Comparison of ENCODE assay signal across 8 mouse cellular contexts in the genomic region with DNA sequence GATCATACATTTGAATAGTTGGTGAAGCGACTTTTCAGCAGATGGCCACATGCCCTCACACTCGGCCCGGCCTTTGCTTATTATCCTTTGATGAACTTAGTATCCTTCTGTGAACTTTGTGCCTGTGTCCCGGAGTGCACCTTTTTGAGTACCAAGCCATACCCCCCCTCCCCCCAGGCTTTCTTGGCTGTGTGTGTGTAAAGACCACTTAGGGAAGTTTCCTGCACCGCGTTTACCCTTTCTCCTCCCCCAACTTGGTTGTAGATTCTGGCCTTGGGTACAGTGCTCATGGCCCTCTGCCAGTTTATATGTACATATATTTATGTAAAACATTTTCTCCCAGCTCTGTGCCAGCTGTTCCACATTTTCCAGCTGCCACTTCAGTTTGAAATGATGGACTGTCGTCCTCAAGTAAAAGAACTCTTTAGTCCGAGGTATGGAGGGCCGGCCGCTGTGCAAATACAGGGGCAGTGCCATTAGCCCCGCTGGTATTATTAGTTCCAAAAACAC. TPM values are rescaled to one million over a fixed set of nuclear protein-coding genes. Genes with fewer than 3 reads are reported as not detected.
DNase-seq lines count a peak whose midpoint lies in the region; ATAC-seq and TF ChIP-seq lines count a peak whose summit lies in the region.

No protein-coding gene starts in this region.

- peak overlapping the region; percentile 57 for H3K4me2 ChIP-seq in embryonic facial prominence, embryonic 12.5 days (replicated peaks)
- H3K4me2 ChIP-seq in intestine, embryonic 16.5 days (ENCODE audit: low read depth, low read length), result peak overlapping the region; percentile 83
- H3K4me2 ChIP-seq in midbrain, embryonic 12.5 days (replicated peaks), result peak overlapping the region; percentile 74

- peak overlapping the region; percentile 61 for H3K4me3 ChIP-seq in kidney, adult 2 months (ENCODE audit: insufficient read depth, low read depth, low read length)
- peak overlapping the region; percentile 95 for H3K4me3 ChIP-seq in embryonic facial prominence, embryonic 12.5 days
- peak overlapping the region; percentile 76 for H3K4me3 ChIP-seq in intestine, embryonic 16.5 days (ENCODE audit: low read length)
- H3K4me3 ChIP-seq in midbrain, embryonic 12.5 days, result peak overlapping the region; percentile 83

- peak overlapping the region; percentile 98 for H3K9ac ChIP-seq in embryonic facial prominence, embryonic 12.5 days
- H3K9ac ChIP-seq in intestine, embryonic 16.5 days (ENCODE audit: low read depth, low read length), result peak overlapping the region; percentile 84
- peak overlapping the region; percentile 85 for H3K9ac ChIP-seq in midbrain, embryonic 12.5 days (replicated peaks)

- no peak for ATAC-seq in embryonic facial prominence, embryonic 12.5 days (ENCODE audit: insufficient number of reproducible peaks, insufficient read depth, low FRiP score, low TSS enrichment)
- no peak for ATAC-seq in intestine, embryonic 16.5 days
- no peak for ATAC-seq in midbrain, embryonic 12.5 days (ENCODE audit: low FRiP score, low read depth)

- peak; percentile 7 for DNase-seq in kidney, adult 2 months
- DNase-seq in kidney, adult 11 months, result no peak
- DNase-seq in urinary bladder, adult 18-20 months (ENCODE audit: low spot score in 2 of 2), result no peak
- DNase-seq in frontal cortex, postnatal 14 days (ENCODE audit: low spot score in 2 of 2), result no peak
- DNase-seq in MN1 (ENCODE audit: low spot score), result no peak

- no peak for TF ChIP-seq POLR2A in kidney, adult 2 months (IDR thresholded peaks at IDR 0.05; ENCODE audit: low read depth, low read length)

- H3K36me3 ChIP-seq in kidney, adult 2 months (ENCODE audit: control insufficient read depth, insufficient read depth, low read length), result no peaks in the 10 kb centered on the region
- no peaks in the 10 kb centered on the region for H3K36me3 ChIP-seq in embryonic facial prominence, embryonic 12.5 days
- H3K36me3 ChIP-seq in intestine, embryonic 16.5 days (ENCODE audit: control insufficient read depth, insufficient read depth, low read length), result no peaks in the 10 kb centered on the region
- H3K36me3 ChIP-seq in midbrain, embryonic 12.5 days, result no peaks in the 10 kb centered on the region

- 42% methylated on average over 11 of the region's 11 CpGs for WGBS in kidney, adult 2 months
- 0% methylated on average over 11 of the region's 11 CpGs for WGBS in embryonic facial prominence, embryonic 12.5 days
- 6% methylated on average over 11 of the region's 11 CpGs for WGBS in intestine, embryonic 16.5 days
- WGBS in midbrain, embryonic 12.5 days, result 2% methylated on average over 11 of the region's 11 CpGs

- H3K9me3 ChIP-seq in embryonic facial prominence, embryonic 12.5 days, result no peaks in the 10 kb centered on the region
- H3K9me3 ChIP-seq in intestine, embryonic 16.5 days (ENCODE audit: control insufficient read depth, low read length), result no peaks in the 10 kb centered on the region
- H3K9me3 ChIP-seq in midbrain, embryonic 12.5 days, result no peaks in the 10 kb centered on the region

- TF ChIP-seq CTCF in kidney, adult 2 months (conservative IDR thresholded peaks at IDR 0.05; ENCODE audit: insufficient read depth, insufficient read length, low read depth, low read length), result no peak

- H3K27ac ChIP-seq in kidney, adult 2 months (ENCODE audit: insufficient read depth, low read depth, low read length), result no peak overlapping the region
- peak overlapping the region; percentile 100 for H3K27ac ChIP-seq in embryonic facial prominence, embryonic 12.5 days
- peak overlapping the region; percentile 97 for H3K27ac ChIP-seq in intestine, embryonic 16.5 days (ENCODE audit: low read length)
- peak overlapping the region; percentile 97 for H3K27ac ChIP-seq in midbrain, embryonic 12.5 days (replicated peaks)

- no peaks in the 10 kb centered on the region for H3K4me1 ChIP-seq in kidney, adult 2 months (ENCODE audit: control insufficient read depth, insufficient read depth, low read length)
- peaks cover 42% of the 10 kb centered on the region for H3K4me1 ChIP-seq in embryonic facial prominence, embryonic 12.5 days
- no peaks in the 10 kb centered on the region; the same call in 1 of the 2 replicates for H3K4me1 ChIP-seq in intestine, embryonic 16.5 days (ENCODE audit: control insufficient read depth, insufficient read depth, low read length)
- peaks cover 36% of the 10 kb centered on the region for H3K4me1 ChIP-seq in midbrain, embryonic 12.5 days

- H3K27me3 ChIP-seq in kidney, adult 2 months (replicated peaks; ENCODE audit: control insufficient read depth, insufficient read depth, low read length), result peaks cover 1% of the 10 kb centered on the region; the same call in 1 of the 2 replicates
- no peaks in the 10 kb centered on the region for H3K27me3 ChIP-seq in embryonic facial prominence, embryonic 12.5 days
- peaks cover 22% of the 10 kb centered on the region for H3K27me3 ChIP-seq in intestine, embryonic 16.5 days (replicated peaks; ENCODE audit: control insufficient read depth, insufficient read depth, low read length)
- peaks cover 23% of the 10 kb centered on the region for H3K27me3 ChIP-seq in midbrain, embryonic 12.5 days

RNA-seq across cellular contexts. Expression of a gene that starts 1.8 kb away (rescaled TPM):
- 0.58 and 0.99 TPM in 2 replicates for polyA plus RNA-seq in kidney, adult 2 months (2012; rRNA removed)
- polyA plus RNA-seq in embryonic facial prominence, embryonic 12.5 days (2016; fragmentation: Nextera tagmentation; extraction: Ambion mirVana), result 35.8 TPM in 2 replicates
- polyA plus RNA-seq in intestine, embryonic 16.5 days (2015; fragmentation: Nextera tagmentation; extraction: Ambion mirVana), result 7.7 and 8.9 TPM in 2 replicates
- polyA plus RNA-seq in midbrain, embryonic 12.5 days (2016; fragmentation: Nextera tagmentation; extraction: Ambion mirVana), result 40.8 and 41.1 TPM in 2 replicates
